Mouse (Mus musculus): ENCODE results near the gene Six5. TPM values are rescaled to one million over a fixed set of nuclear protein-coding genes. Genes with fewer than 3 reads are reported as not detected.
A peak's percentile ranks its signal among the peaks of the same experiment; 100 is the strongest.

The Six5 gene
- total RNA-seq, 1 experiment = 3.0 TPM

GRCm38 (mm10) chr7:19053136-19053532, 41.3 kb upstream of the Six5 start:
- in situ Hi-C loops (cut with MboI; ENCODE audit: low sequenced_read_pairs in 2 of 2, unreplicated experiment in 2 of 2) = no loop called here
- Histone ChIP-seq H3K9me3 (ENCODE audit: control insufficient read depth, insufficient read depth, low read depth, low read length) (no peaks in the 10 kb centered on the region), H3K4me1 (ENCODE audit: control insufficient read depth in 2 of 2, insufficient read depth in 2 of 2, low read length in 2 of 2, poor library complexity in 1 of 2) (peaks cover 0 to 8% of the 10 kb centered on the region in 2 experiments; a peak in 1 of 4 replicates), H3K9ac (ENCODE audit: insufficient read depth, low read depth, low read length, poor library complexity, severe bottlenecking) (no peak overlapping the region), H3K36me3 (ENCODE audit: control insufficient read depth, insufficient read depth, low read length, poor library complexity, severe bottlenecking) (peaks cover 44% of the 10 kb centered on the region), H3K4me3 (ENCODE audit: insufficient read depth in 1 of 2, low read depth in 1 of 2, low read length in 2 of 2, poor library complexity in 1 of 2, severe bottlenecking in 1 of 2) (no peak overlapping the region), H3K27ac (ENCODE audit: insufficient read depth, low read depth, low read length, poor library complexity, severe bottlenecking) (no peak overlapping the region)
- TF ChIP-seq CHD2 (IDR thresholded peaks at IDR 0.05; ENCODE audit: low read depth, low read length) (no peak), HCFC1 (IDR thresholded peaks at IDR 0.05; ENCODE audit: borderline replicate concordance, insufficient read depth, low read length) (no peak), MAFK (IDR thresholded peaks at IDR 0.05; ENCODE audit: insufficient read depth, low read depth, low read length) (no peak), ZC3H11A (IDR thresholded peaks at IDR 0.05; ENCODE audit: borderline replicate concordance, low read depth, low read length) (no peak), ZNF384 (IDR thresholded peaks at IDR 0.05; ENCODE audit: low read depth, low read length) (no peak)
- DNase-seq (ENCODE audit: low read depth, low spot score) = no peak

DNA sequence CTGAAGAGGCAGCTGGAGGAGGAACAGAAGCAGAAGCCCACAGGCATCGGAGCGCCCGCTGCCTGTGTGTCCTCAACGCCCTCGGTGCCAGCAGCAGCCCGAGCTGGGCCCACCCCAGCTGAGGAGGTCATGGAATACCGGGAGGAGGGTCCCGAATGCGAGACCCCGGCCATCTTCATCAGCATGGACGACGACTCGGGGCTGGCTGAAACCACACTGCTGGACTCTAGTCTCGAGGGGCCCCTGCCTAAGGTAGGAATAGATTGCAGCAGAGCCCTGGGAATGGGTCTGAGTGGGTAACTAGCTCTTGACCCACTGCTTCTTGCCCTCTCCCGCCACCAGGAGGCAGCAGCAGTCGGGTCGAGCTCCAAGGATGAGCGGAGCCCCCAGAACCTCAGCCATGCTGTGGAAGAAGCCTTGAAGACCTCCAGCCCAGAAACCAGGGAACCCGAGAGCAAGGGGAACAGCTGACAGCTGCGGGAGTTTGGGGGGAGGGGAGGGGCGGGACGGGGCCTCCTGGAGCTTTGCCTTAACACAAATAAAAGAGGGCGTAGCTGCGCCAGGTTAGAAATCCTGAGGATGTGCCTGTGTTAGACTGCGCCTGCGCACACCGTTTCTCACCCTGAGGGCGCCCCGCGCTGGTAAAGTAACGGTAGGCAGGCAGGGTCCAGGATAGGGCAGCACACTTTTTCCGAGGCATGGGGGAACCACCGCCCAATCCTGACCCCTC, 40.2 kb upstream of the Six5 start, which contains the start of gene Rsph6a:
Gene Rsph6a (plus strand): TSS at position 644 of the 730 bp plus-strand sequence.
- no peak within 1 kb of the TSS for H3K27ac ChIP-seq (ENCODE audit: insufficient read depth, low read depth, low read length, poor library complexity, severe bottlenecking)
- H3K4me1 ChIP-seq (ENCODE audit: control insufficient read depth in 2 of 2, insufficient read depth in 2 of 2, low read length in 2 of 2, poor library complexity in 1 of 2) = peaks cover 0 to 8% of the 10 kb centered on the region in 2 experiments; a peak in 1 of 4 replicates
- H3K36me3 ChIP-seq (ENCODE audit: control insufficient read depth, insufficient read depth, low read length, poor library complexity, severe bottlenecking) = peaks cover 33% of the 10 kb centered on the region
- peak within 1 kb of the TSS; percentile 51; the same call in 1 of the 2 replicates for H3K9ac ChIP-seq (ENCODE audit: insufficient read depth, low read depth, low read length, poor library complexity, severe bottlenecking)
- H3K4me3 ChIP-seq (ENCODE audit: insufficient read depth in 1 of 2, low read depth in 1 of 2, low read length in 2 of 2, poor library complexity in 1 of 2, severe bottlenecking in 1 of 2) = no peak within 1 kb of the TSS
- no peaks in the 10 kb centered on the region for H3K9me3 ChIP-seq (ENCODE audit: control insufficient read depth, insufficient read depth, low read depth, low read length)
- TF ChIP-seq MAFK (IDR thresholded peaks at IDR 0.05; ENCODE audit: insufficient read depth, low read depth, low read length) (no peak), ZC3H11A (IDR thresholded peaks at IDR 0.05; ENCODE audit: borderline replicate concordance, low read depth, low read length) (no peak), CHD2 (IDR thresholded peaks at IDR 0.05; ENCODE audit: low read depth, low read length) (no peak), HCFC1 (IDR thresholded peaks at IDR 0.05; ENCODE audit: borderline replicate concordance, insufficient read depth, low read length) (no peak), ZNF384 (IDR thresholded peaks at IDR 0.05; ENCODE audit: low read depth, low read length) (no peak)
- DNase-seq (ENCODE audit: low read depth, low spot score) = peak; percentile 74
- in situ Hi-C loops (cut with MboI; ENCODE audit: low sequenced_read_pairs in 2 of 2, unreplicated experiment in 2 of 2) = no loop called here

GRCm38 (mm10) chr7:19054777-19055076, 39.7 kb upstream of the Six5 start:
- H3K4me1 ChIP-seq (ENCODE audit: control insufficient read depth in 2 of 2, insufficient read depth in 2 of 2, low read length in 2 of 2, poor library complexity in 1 of 2) = peaks cover 0 to 8% of the 10 kb centered on the region in 2 experiments; a peak in 1 of 4 replicates
- H3K4me3 ChIP-seq (ENCODE audit: insufficient read depth in 1 of 2, low read depth in 1 of 2, low read length in 2 of 2, poor library complexity in 1 of 2, severe bottlenecking in 1 of 2) = no peak overlapping the region
- TF ChIP-seq ZC3H11A (IDR thresholded peaks at IDR 0.05; ENCODE audit: borderline replicate concordance, low read depth, low read length) = no peak
- no peak for TF ChIP-seq ZNF384 (IDR thresholded peaks at IDR 0.05; ENCODE audit: low read depth, low read length)
- no peak for TF ChIP-seq MAFK (IDR thresholded peaks at IDR 0.05; ENCODE audit: insufficient read depth, low read depth, low read length)
- no peak for TF ChIP-seq HCFC1 (IDR thresholded peaks at IDR 0.05; ENCODE audit: borderline replicate concordance, insufficient read depth, low read length)
- TF ChIP-seq CHD2 (IDR thresholded peaks at IDR 0.05; ENCODE audit: low read depth, low read length) = no peak
- no peak for DNase-seq (ENCODE audit: low read depth, low spot score)
- no peak overlapping the region for H3K27ac ChIP-seq (ENCODE audit: insufficient read depth, low read depth, low read length, poor library complexity, severe bottlenecking)
- H3K9me3 ChIP-seq (ENCODE audit: control insufficient read depth, insufficient read depth, low read depth, low read length) = no peaks in the 10 kb centered on the region
- no peak overlapping the region for H3K9ac ChIP-seq (ENCODE audit: insufficient read depth, low read depth, low read length, poor library complexity, severe bottlenecking)
- H3K36me3 ChIP-seq (ENCODE audit: control insufficient read depth, insufficient read depth, low read length, poor library complexity, severe bottlenecking) = peaks cover 29% of the 10 kb centered on the region
- in situ Hi-C loops (cut with MboI; ENCODE audit: low sequenced_read_pairs in 2 of 2, unreplicated experiment in 2 of 2) = no loop called here

DNA sequence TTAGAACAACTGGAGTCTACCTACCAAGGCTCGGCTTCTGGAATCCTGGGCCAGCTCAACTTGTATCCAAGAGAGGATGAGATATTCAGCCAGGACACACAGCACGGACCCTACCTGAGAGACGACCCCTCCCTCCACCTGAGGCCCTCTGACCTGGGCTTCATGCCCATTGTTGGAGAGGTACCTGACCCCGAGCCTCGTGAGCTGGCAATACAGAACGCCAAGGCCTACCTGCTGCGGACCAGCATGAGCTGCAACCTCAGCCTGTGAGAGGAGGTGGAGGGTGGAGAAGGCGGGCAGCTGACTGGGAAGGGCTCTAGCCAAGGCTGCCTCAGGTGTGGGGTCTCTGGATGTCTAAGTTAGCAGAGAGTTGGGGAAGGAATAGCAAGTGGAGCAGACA, 39.3 kb upstream of the Six5 start:
- in situ Hi-C loops (cut with MboI; ENCODE audit: low sequenced_read_pairs in 2 of 2, unreplicated experiment in 2 of 2) = no loop called here
- Histone ChIP-seq H3K9ac (ENCODE audit: insufficient read depth, low read depth, low read length, poor library complexity, severe bottlenecking) (no peak overlapping the region), H3K9me3 (ENCODE audit: control insufficient read depth, insufficient read depth, low read depth, low read length) (no peaks in the 10 kb centered on the region), H3K36me3 (ENCODE audit: control insufficient read depth, insufficient read depth, low read length, poor library complexity, severe bottlenecking) (peaks cover 25% of the 10 kb centered on the region), H3K4me1 (ENCODE audit: control insufficient read depth in 2 of 2, insufficient read depth in 2 of 2, low read length in 2 of 2, poor library complexity in 1 of 2) (peaks cover 0 to 8% of the 10 kb centered on the region in 2 experiments; a peak in 1 of 4 replicates), H3K27ac (ENCODE audit: insufficient read depth, low read depth, low read length, poor library complexity, severe bottlenecking) (no peak overlapping the region), H3K4me3 (ENCODE audit: insufficient read depth in 1 of 2, low read depth in 1 of 2, low read length in 2 of 2, poor library complexity in 1 of 2, severe bottlenecking in 1 of 2) (no peak overlapping the region)
- TF ChIP-seq ZC3H11A (IDR thresholded peaks at IDR 0.05; ENCODE audit: borderline replicate concordance, low read depth, low read length) (no peak), CHD2 (IDR thresholded peaks at IDR 0.05; ENCODE audit: low read depth, low read length) (no peak), MAFK (IDR thresholded peaks at IDR 0.05; ENCODE audit: insufficient read depth, low read depth, low read length) (no peak), HCFC1 (IDR thresholded peaks at IDR 0.05; ENCODE audit: borderline replicate concordance, insufficient read depth, low read length) (no peak), ZNF384 (IDR thresholded peaks at IDR 0.05; ENCODE audit: low read depth, low read length) (no peak)
- no peak for DNase-seq (ENCODE audit: low read depth, low spot score)

Data from ES-E14 (cell line).